Mouse (Mus musculus): Measurements from ENCODE around the gene Fsd2. TPM values are rescaled to one million over a fixed set of nuclear protein-coding genes. Genes with fewer than 3 reads are reported as not detected.

The Fsd2 gene
- polyA plus RNA-seq, 1 experiment from 2014 or later, result 0.17 TPM

- H3K4me3 ChIP-seq (ENCODE audit: low read depth, low read length), result no peak overlapping the region
- H3K27me3 ChIP-seq (ENCODE audit: control insufficient read depth, insufficient read depth, low read length), result no peaks in the 10 kb centered on the region
- H3K9ac ChIP-seq (replicated peaks; ENCODE audit: low read depth, low read length), result no peak overlapping the region
- no peaks in the 10 kb centered on the region for H3K9me3 ChIP-seq (ENCODE audit: control insufficient read depth, low read depth, low read length)
- no peaks in the 10 kb centered on the region for H3K4me1 ChIP-seq (ENCODE audit: control insufficient read depth, insufficient read depth, low read length)
- H3K4me2 ChIP-seq (replicated peaks; ENCODE audit: low read depth, low read length), result no peak overlapping the region
- no peak for ATAC-seq (ENCODE audit: insufficient number of reproducible peaks, insufficient read depth, low FRiP score, low read depth)
- H3K27ac ChIP-seq (ENCODE audit: low read length), result no peak overlapping the region
- no peaks in the 10 kb centered on the region for H3K36me3 ChIP-seq (ENCODE audit: control insufficient read depth, insufficient read depth, low read length)
- WGBS, result 63% methylated on average over 8 of the region's 8 CpGs
These were observed 23.8 kb downstream of the Fsd2 start for GRCm38 (mm10) chr7:81542934-81543333.

GRCm38 (mm10) chr7:81541924-81542524 is 24.7 kb downstream of the Fsd2 start:
- Histone ChIP-seq H3K4me3 (ENCODE audit: low read depth, low read length) (no peak overlapping the region), H3K36me3 (ENCODE audit: control insufficient read depth, insufficient read depth, low read length) (no peaks in the 10 kb centered on the region), H3K4me2 (replicated peaks; ENCODE audit: low read depth, low read length) (no peak overlapping the region), H3K27ac (ENCODE audit: low read length) (no peak overlapping the region), H3K27me3 (ENCODE audit: control insufficient read depth, insufficient read depth, low read length) (no peaks in the 10 kb centered on the region), H3K9ac (replicated peaks; ENCODE audit: low read depth, low read length) (no peak overlapping the region), H3K4me1 (ENCODE audit: control insufficient read depth, insufficient read depth, low read length) (no peaks in the 10 kb centered on the region), H3K9me3 (ENCODE audit: control insufficient read depth, low read depth, low read length) (no peaks in the 10 kb centered on the region)
- WGBS, result 82% methylated on average over 7 of the region's 7 CpGs
- ATAC-seq (ENCODE audit: insufficient number of reproducible peaks, insufficient read depth, low FRiP score, low read depth), result no peak

- WGBS, result 34% methylated on average over 1 of the region's 1 CpGs
- H3K9me3 ChIP-seq (ENCODE audit: control insufficient read depth, low read depth, low read length), result no peaks in the 10 kb centered on the region
- H3K27ac ChIP-seq (ENCODE audit: low read length), result no peak overlapping the region
- no peaks in the 10 kb centered on the region for H3K4me1 ChIP-seq (ENCODE audit: control insufficient read depth, insufficient read depth, low read length)
- no peak overlapping the region for H3K9ac ChIP-seq (replicated peaks; ENCODE audit: low read depth, low read length)
- H3K36me3 ChIP-seq (ENCODE audit: control insufficient read depth, insufficient read depth, low read length), result no peaks in the 10 kb centered on the region
- no peak overlapping the region for H3K4me2 ChIP-seq (replicated peaks; ENCODE audit: low read depth, low read length)
- H3K4me3 ChIP-seq (ENCODE audit: low read depth, low read length), result no peak overlapping the region
- ATAC-seq (ENCODE audit: insufficient number of reproducible peaks, insufficient read depth, low FRiP score, low read depth), result no peak
- H3K27me3 ChIP-seq (ENCODE audit: control insufficient read depth, insufficient read depth, low read length), result no peaks in the 10 kb centered on the region
These were observed 25.7 kb downstream of the Fsd2 start for GRCm38 (mm10) chr7:81540999-81541398.

- no peak overlapping the region for H3K4me2 ChIP-seq (replicated peaks; ENCODE audit: low read depth, low read length)
- no peak overlapping the region for H3K9ac ChIP-seq (replicated peaks; ENCODE audit: low read depth, low read length)
- H3K4me1 ChIP-seq (ENCODE audit: control insufficient read depth, insufficient read depth, low read length), result no peaks in the 10 kb centered on the region
- WGBS, result 34% methylated on average over 2 of the region's 2 CpGs
- H3K9me3 ChIP-seq (ENCODE audit: control insufficient read depth, low read depth, low read length), result no peaks in the 10 kb centered on the region
- H3K4me3 ChIP-seq (ENCODE audit: low read depth, low read length), result no peak overlapping the region
- H3K27me3 ChIP-seq (ENCODE audit: control insufficient read depth, insufficient read depth, low read length), result no peaks in the 10 kb centered on the region
- no peak overlapping the region for H3K27ac ChIP-seq (ENCODE audit: low read length)
- no peak for ATAC-seq (ENCODE audit: insufficient number of reproducible peaks, insufficient read depth, low FRiP score, low read depth)
- peaks cover 6% of the 10 kb centered on the region; the same call in 1 of the 2 replicates for H3K36me3 ChIP-seq (ENCODE audit: control insufficient read depth, insufficient read depth, low read length)
These were observed 27.2 kb downstream of the Fsd2 start for GRCm38 (mm10) chr7:81539565-81539964.

- WGBS, result 76% methylated on average over 2 of the region's 2 CpGs
- no peak for ATAC-seq (ENCODE audit: insufficient number of reproducible peaks, insufficient read depth, low FRiP score, low read depth)
These were observed 28.6 kb downstream of the Fsd2 start for GRCm38 (mm10) chr7:81538070-81538675.

GRCm38 (mm10) chr7:81536478-81536877 is 30.3 kb downstream of the Fsd2 start:
- H3K4me3 ChIP-seq (ENCODE audit: low read depth, low read length), result no peak overlapping the region
- no peak overlapping the region for H3K4me2 ChIP-seq (replicated peaks; ENCODE audit: low read depth, low read length)
- H3K4me1 ChIP-seq (ENCODE audit: control insufficient read depth, insufficient read depth, low read length), result no peaks in the 10 kb centered on the region
- H3K36me3 ChIP-seq (ENCODE audit: control insufficient read depth, insufficient read depth, low read length), result peaks cover 20% of the 10 kb centered on the region
- no peak overlapping the region for H3K9ac ChIP-seq (replicated peaks; ENCODE audit: low read depth, low read length)
- H3K9me3 ChIP-seq (ENCODE audit: control insufficient read depth, low read depth, low read length), result peaks cover 4% of the 10 kb centered on the region; the same call in 1 of the 2 replicates
- 83% methylated on average over 4 of the region's 4 CpGs for WGBS
- ATAC-seq (ENCODE audit: insufficient number of reproducible peaks, insufficient read depth, low FRiP score, low read depth), result no peak
- no peak overlapping the region for H3K27ac ChIP-seq (ENCODE audit: low read length)
- no peaks in the 10 kb centered on the region for H3K27me3 ChIP-seq (ENCODE audit: control insufficient read depth, insufficient read depth, low read length)

More at GRCm38 (mm10) chr7:81538070-81538675, 28.6 kb downstream of the Fsd2 start:
- H3K4me3 ChIP-seq (ENCODE audit: low read depth, low read length), result no peak overlapping the region
- no peaks in the 10 kb centered on the region for H3K27me3 ChIP-seq (ENCODE audit: control insufficient read depth, insufficient read depth, low read length)
- no peak overlapping the region for H3K9ac ChIP-seq (replicated peaks; ENCODE audit: low read depth, low read length)
- H3K4me1 ChIP-seq (ENCODE audit: control insufficient read depth, insufficient read depth, low read length), result no peaks in the 10 kb centered on the region
- peaks cover 6% of the 10 kb centered on the region; the same call in 1 of the 2 replicates for H3K36me3 ChIP-seq (ENCODE audit: control insufficient read depth, insufficient read depth, low read length)
- H3K9me3 ChIP-seq (ENCODE audit: control insufficient read depth, low read depth, low read length), result peaks cover 4% of the 10 kb centered on the region; the same call in 1 of the 2 replicates
- H3K4me2 ChIP-seq (replicated peaks; ENCODE audit: low read depth, low read length), result no peak overlapping the region
- no peak overlapping the region for H3K27ac ChIP-seq (ENCODE audit: low read length)

- 76% methylated on average over 1 of the region's 1 CpGs for WGBS
- no peaks in the 10 kb centered on the region for H3K27me3 ChIP-seq (ENCODE audit: control insufficient read depth, insufficient read depth, low read length)
- H3K4me3 ChIP-seq (ENCODE audit: low read depth, low read length), result no peak overlapping the region
- H3K9me3 ChIP-seq (ENCODE audit: control insufficient read depth, low read depth, low read length), result peaks cover 4% of the 10 kb centered on the region; the same call in 1 of the 2 replicates
- H3K36me3 ChIP-seq (ENCODE audit: control insufficient read depth, insufficient read depth, low read length), result peaks cover 50% of the 10 kb centered on the region
- no peaks in the 10 kb centered on the region for H3K4me1 ChIP-seq (ENCODE audit: control insufficient read depth, insufficient read depth, low read length)
- H3K9ac ChIP-seq (replicated peaks; ENCODE audit: low read depth, low read length), result no peak overlapping the region
- no peak overlapping the region for H3K4me2 ChIP-seq (replicated peaks; ENCODE audit: low read depth, low read length)
- no peak overlapping the region for H3K27ac ChIP-seq (ENCODE audit: low read length)
- ATAC-seq (ENCODE audit: insufficient number of reproducible peaks, insufficient read depth, low FRiP score, low read depth), result no peak
These were observed 35.3 kb downstream of the Fsd2 start for GRCm38 (mm10) chr7:81531462-81531861.

- H3K4me1 ChIP-seq (ENCODE audit: control insufficient read depth, insufficient read depth, low read length), result peaks cover 11% of the 10 kb centered on the region; the same call in 1 of the 2 replicates
- H3K4me2 ChIP-seq (replicated peaks; ENCODE audit: low read depth, low read length), result no peak overlapping the region
- H3K9ac ChIP-seq (replicated peaks; ENCODE audit: low read depth, low read length), result no peak overlapping the region
- no peak overlapping the region for H3K4me3 ChIP-seq (ENCODE audit: low read depth, low read length)
- ATAC-seq (ENCODE audit: insufficient number of reproducible peaks, insufficient read depth, low FRiP score, low read depth), result no peak
- H3K27me3 ChIP-seq (ENCODE audit: control insufficient read depth, insufficient read depth, low read length), result no peaks in the 10 kb centered on the region
- peaks cover 49% of the 10 kb centered on the region for H3K36me3 ChIP-seq (ENCODE audit: control insufficient read depth, insufficient read depth, low read length)
- WGBS, result 90% methylated on average over 8 of the region's 8 CpGs
- no peak overlapping the region for H3K27ac ChIP-seq (ENCODE audit: low read length)
- H3K9me3 ChIP-seq (ENCODE audit: control insufficient read depth, low read depth, low read length), result peaks cover 1% of the 10 kb centered on the region; the same call in 1 of the 2 replicates
These were observed 37.8 kb downstream of the Fsd2 start for GRCm38 (mm10) chr7:81528918-81529317.

Measured in stomach, embryonic 14.5 days (tissue).